Mouse (Mus musculus) urinary bladder, postnatal 10 days (tissue): ENCODE data around the gene Nmu.

Experiments
- DNase-seq: peaks from one replicate; pipeline ENCODE4 v3.0.0; 2022; ENCODE audit warnings: low spot score

Nmu gene

DNA sequence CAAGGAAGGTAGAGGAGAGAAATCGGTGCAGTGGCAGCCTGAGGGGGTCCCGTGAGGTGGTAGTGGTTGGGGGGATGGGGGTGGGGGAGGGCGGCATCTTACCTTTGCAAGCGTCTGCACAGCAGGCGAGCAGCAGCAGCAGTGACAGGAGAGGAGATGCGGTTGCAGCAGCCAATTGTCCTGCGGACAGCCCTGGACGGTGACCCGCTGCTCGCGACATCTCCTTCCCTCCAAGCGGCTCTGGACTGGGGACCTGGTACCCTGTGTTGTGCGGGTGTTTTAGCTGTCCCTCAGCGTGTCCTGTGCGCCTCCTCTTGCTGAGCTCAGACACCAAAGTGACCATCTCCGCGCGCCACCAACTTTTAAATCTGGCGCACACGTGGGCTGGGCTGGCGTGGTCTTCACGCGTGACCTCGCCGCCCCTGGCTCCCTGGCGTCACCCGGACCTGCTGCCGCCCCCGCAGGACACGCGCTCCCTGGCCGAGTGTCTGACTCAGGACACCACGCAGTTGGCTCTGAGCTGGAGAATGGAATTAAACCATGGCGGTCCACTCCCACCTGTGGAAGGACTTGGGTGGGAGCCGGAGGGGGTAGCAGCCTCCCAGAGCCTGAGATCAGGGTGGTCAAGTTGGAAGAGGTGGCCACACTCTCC is at the start of gene Nmu:
TSS of gene Nmu (minus strand) at position 336 of the 652 bp plus-strand sequence.
- DNase-seq, result no peak

DNA sequence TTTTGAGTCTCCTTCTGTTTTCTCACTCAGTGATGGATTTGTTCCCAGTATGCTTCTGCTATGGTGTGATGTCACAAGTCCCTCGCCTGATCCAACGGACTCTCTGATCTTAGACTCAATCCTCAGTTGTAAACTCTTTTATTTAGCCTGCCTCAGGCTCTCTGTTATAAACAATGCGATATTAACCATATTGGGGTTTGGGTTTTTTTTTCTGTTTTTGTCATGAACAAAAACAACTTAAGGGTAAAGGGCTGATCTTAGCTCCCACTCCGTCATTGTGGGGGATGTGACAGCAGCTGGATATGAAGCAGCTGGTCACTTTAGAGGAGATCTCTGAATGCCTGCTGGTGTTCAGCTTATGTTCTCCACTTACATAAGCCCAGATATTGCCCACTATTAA is 48.1 kb upstream of the Nmu start:
- no peak for DNase-seq

DNA sequence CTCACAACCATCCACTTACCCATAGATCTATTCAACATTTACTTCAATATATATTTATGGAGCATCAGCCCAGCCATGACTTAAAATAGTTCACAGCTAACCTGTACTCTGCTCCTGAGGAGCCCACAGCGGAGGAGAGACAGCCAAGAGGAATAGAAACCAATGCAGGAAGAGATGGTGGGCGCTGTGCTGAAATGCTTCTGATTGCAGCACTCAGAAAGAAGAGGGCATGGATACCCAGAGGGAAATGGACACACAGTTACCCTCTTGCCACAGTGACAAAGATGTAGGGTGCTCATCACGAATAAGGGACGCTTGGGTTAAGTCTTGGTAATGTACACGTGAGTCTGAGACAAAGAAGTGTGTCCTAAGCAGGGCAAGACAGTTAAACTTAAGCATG is 30.8 kb upstream of the Nmu start:
- DNase-seq, result no peak

DNA sequence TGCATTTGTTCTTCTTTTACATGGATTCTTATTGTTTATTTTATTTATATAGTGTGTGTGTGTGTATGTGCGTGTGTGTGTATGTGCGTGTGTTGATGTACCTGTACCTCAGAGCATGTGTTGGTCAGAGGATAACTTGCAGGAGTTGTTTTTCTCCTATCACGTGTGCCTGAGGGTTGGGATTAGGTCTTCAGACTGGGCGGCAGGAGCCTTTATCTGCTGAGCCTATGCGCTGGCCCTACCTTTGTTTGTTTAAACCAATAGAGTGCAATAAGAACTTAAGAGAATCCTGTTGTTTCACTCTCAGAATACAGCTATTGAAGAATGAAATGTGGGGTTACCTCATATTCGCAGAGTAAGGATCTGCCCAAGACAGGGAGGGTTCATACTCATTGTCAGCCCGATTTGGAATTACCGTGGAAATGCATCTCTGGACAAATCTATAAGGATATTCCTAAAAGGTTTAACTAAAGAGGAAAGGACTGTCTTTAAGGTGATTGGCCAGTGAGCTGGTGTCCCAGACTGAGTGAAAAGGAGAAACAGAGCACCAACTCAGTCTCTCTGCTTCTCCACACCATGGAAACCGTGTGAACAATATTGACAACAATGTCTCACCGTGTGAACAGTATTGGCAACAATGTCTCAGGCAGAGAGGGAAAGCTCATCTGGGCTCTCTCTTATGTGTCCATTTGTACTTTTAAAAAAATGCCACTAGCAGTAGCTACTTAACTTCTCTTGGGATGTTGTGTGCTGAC is 25.6 kb upstream of the Nmu start:
- DNase-seq, result no peak

DNA sequence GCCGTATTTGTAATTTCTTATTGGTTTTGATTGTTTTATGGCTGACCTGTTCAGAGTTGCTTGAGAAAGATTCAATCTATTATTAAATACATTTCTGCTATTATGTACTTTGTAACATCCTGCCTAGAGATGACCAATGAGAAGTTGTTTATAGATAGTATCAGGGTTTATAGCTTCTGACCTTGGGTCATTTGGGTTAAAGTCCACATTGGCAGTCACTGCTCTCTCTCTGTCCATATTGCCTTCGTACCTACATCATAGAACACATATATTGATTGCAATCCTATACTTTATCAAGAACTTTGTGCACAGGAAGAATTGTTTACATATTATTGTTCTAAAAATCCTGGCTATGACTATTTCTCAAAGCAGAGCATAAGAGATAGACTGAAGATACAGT is 24.9 kb upstream of the Nmu start:
- DNase-seq, result no peak

DNA sequence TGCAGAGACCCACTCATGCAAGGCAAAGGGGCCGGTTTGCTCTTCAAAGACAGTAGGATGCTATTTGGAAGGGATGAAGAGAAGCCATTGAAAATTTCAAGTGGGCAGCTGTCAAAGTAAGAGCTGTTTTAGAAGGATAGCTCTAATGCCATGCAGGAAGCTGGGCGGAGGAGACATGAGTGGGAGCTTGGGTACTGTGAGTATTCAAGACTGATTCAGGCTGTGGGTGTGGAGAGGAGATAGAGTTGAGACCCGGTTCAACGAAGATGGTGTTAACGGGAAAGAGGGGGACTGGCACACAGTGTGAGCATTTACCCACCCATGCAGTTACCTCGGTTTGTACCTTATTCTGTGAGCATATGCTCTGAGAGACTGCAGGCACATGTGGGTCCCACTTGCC is 20.1 kb upstream of the Nmu start:
- DNase-seq, result no peak

DNA sequence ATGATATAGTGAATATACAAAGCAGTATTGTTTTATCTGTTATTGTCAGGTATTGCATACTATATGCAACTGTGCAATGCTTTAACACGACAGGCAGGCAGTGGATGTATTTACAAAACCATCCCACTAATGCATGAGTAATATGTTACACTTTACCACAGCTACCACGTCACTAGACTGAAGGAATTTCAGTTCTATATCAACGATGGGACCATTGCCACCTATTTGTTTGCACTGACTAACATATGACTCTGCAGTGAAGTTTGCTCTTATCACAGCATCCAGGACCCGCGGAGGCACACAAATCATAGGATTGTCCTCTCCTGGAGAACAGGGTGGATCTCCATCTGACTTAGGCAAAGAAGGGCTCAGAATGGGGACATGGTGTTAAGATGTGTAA is 18.2 kb upstream of the Nmu start:
- DNase-seq, result no peak

DNA sequence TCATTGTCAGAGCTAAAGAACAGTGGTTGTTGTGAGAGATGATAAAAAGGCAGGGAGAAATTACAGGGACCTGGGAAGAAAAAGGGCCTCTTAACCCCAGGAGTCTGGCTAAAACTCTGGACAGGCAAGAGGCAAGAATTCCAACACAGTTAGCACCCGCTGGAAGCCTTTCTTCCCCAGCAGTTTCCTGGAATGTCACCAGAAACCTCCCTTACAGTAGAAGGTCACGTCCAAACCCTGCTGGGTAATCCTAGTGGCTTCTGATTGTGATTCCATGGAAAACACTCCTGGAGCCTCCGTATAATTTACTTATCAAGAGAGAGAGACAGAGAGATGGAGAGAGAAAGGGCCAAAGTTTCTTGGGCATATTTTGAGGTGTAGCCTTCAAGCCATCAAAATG is 15.6 kb upstream of the Nmu start:
- no peak for DNase-seq

DNA sequence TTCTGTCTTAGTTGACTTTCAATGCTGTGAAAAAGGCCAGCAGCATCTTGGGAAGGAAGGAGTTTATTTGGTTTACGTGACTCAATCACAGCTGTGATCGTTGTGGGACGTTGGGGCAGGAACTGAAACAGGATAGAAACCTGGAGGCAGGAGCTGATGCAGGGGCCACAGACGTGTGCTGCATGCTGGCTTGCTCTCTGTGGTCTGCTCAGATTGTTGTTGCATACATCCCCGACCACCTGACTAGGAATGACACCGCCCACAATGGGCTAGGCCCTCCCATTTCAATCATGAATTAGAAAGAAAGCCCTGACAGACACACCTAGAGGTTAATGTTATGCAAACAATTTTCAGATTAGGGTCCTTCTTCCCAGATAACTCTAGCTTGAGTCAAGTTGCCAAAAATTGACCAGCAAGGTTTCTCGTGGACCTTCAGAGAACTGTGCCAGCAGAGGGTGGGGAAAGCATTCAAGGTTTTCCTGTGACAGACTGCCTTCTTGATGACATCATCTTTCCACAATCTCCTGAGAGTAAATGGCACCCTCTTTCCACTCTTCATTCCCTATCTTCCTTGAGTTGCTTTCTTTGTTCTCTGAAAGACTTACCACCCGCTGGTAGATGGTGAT is 5.7 kb upstream of the Nmu start:
- DNase-seq, result no peak

DNA sequence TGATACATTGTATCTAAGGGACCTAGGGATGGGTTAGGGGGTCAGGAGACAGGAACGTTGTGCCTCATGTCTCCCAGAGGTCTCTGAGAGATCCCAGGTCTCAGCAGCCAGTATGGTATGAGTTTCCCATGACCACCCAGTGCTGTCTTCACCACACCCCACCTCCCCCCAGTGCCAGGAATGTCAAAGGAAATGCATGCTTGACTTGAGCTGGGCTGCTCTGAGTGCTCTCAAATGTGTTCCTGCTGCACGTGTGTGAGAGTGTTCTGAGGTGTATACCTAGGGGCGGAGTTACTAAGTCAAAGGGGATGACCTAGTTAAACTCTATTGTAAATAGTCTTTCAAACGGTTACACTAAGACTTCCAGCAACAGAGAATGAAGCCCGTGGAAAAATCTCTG is 1.8 kb upstream of the Nmu start:
- no peak for DNase-seq

DNA sequence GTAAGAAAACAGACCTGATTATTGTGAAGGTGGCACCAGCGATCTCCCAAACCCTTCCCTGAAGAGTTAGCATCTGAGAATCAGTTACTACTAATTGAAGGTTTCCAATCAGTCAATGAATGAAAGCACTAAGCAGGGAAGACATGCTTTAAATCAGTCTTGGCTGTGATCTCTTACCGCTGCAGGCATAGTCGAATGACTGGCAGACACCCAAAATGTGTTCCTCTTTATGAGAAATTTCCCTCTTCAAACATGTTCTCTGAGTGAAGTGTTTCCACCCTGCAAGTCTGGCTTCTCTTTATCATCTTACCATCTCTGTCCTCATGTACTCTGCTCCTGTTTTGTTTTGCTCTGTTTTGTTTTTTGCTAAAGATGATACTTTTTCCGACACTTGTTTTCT is 2.8 kb downstream of the Nmu start:
- no peak for DNase-seq

DNA sequence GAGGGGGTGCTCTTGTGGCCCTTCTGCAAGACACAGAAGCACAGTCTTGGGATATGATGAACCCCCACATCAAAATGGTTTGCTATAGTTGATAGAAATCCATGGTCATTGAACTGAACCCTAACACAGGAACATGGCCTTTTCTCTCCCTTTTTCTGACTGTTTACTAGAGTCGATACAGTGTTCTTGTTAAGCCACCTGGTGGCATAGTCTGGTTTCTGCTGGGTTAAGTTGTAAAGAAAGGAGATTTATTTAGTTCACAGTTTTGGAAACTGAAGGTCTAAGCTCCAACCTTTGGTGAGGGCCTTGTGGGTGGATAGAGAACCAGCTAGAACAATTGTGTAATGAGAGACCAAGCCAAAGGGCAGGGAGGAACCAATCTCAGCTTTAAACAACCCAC is 3.5 kb downstream of the Nmu start:
- no peak for DNase-seq

DNA sequence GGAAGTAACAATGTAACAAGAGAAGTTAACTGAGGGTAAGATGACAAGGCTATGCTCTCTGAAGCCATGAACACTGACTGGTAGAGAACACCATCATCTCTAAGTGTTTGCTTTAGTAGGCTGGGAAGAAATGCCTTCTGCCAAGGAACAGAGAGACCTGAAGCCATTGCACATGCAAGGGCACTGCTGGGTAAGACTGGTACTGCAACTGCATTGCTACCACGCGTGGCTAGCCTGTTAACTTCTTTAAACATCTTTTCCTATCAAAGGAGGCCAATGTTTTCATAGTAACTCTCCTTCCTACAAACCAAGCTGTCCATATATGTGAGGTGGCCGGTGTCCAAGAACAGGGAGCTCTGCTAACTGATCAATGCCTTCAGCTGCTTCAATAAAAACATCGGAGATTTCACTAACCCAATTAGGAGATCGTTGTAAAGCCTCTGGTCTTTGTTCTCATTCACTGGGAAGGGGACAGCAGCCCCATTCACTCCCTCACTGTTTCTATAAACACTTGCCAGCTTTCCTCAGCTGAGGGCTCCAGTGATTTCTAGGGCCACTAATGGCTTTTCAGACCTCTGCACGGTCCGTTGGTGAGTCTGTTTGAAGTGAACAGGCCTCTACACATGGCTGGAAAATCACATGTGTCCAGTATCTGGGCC is 11.5 kb downstream of the Nmu start:
- no peak for DNase-seq

DNA sequence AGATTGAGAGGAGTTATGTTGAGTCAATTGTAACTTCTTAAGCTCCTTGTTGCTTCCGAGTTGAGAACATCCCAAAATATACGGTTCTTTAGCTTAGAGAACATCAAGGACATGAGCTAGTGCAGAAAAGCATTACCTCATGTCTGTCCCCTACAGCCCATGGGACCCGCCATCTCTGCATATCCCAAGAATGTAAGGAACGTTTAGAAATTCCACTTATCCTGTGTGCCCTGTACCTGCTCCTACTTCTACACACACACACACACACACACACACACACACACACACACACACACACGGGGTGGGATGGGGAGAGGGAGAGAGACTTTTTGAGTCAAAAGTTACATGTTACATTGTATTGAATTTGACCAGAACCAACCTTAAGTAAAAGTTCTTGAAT is 12.1 kb downstream of the Nmu start:
- no peak for DNase-seq

DNA sequence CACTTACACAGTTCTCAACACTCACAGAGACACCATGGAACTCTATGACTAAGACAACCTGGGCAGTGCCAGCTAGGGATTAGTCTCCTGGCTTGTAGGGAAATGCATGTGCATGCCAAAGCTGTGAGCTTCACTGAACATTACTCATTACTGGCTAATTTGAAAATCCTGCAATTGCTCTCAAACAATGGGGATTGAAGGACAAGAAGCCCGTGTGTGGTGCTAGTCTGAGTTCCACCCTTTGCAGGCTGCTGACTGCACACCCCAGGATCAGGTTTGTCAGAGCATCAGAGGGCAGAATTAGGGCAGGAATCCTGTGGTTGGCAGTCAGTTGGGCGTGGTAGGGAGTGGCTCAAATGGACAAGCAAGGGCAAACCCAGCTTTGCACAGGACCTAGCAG is 17.5 kb downstream of the Nmu start:
- no peak for DNase-seq

DNA sequence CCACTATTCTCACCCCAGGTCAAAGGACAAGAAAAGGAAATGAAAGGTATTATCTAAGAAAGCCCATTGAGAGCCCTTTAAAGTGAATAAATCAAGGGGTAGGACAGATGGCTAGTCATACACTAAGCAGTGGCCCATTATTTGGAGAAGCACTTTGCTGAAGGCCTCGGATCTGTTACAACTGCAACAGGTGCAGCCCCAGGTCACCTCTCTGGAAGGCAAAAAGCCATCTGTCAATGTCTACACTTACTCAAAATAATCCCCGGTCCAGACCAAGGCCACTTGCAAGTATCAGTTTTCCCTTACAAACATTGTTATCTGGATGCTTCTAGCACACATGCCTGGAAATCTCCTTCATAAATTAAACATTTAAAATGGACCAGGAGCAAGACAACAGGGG is 22.7 kb downstream of the Nmu start:
- DNase-seq, result no peak

DNA sequence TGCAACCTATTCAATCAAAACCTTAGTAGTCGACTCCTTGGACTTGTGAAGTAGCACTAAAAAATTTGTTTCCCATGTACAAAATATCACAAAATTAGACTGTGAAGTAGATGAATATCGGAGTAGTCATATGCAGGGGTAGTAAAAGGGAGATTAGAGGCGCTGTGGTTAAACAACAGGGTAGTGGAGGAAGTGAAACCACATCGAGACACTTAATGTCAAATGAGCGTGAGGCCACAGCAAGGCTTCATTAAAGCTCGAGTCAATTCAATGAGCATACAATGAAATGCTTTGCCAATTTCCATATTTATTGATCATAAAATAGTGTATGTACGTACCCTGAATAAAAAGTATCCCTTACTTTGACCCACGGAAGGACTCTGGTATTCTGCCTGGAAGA is 26.5 kb downstream of the Nmu start:
- DNase-seq, result no peak

DNA sequence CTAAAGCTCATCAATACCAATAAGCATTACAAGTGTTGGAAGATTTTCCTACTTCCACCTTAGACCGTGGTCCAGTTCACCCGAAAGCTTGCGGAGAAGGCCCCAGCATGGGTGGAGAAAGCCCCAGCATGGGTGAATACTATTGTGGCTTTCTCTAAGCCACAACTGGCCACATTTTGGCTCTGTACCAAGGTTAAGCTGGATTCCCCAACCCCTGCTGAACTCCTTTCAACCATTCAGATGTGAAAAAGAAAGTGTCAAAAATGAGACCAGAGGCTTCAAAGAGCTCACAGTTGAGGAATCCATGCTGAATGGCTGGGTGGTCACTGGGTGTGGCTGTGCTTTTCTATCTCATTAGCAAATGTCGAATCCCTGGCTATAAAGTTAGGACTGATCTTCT is 29.8 kb downstream of the Nmu start:
- DNase-seq, result no peak

DNA sequence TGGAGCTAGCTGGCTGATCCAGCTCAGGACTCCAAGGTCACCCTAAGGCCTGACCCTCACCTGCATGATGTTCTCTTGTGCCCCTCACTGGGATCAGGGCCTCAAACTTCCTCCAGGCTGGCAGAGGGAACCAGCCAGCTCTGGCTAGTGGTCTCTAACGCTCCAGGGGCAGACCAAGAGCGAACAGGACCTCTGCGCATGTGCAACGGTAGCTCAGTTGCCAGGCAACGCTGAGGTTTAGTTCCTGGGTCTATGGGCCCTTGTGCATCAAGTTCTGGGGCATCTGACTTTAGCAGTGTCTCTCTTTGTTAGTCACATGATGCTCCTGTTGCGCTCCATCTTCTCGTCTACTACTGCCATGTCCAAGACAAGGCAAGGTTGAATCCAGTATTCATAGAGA is 32.6 kb downstream of the Nmu start, which contains the start of gene Pdcl2:
TSS of gene Pdcl2 (minus strand) at position 204 of the 400 bp plus-strand sequence.
- no peak for DNase-seq

DNA sequence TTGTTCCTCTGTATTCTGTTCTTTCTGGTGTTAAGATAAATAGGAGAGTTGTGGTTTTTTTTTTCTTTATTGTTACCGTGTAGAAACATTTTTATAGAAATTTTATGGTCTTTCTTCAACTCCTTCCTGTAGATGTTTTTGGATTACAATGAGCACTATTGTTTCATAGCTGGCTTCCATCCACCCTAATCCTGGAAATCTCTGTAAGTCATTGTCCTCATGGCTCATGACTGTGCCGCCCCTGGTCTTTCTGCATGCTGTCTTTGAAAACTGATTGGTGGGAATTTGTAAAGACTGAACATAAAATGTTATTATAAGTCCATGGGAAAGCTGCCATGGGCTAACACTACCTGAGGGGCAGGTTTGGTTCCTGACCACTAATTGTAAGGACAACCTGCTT is 36.3 kb downstream of the Nmu start:
- DNase-seq, result no peak

DNA sequence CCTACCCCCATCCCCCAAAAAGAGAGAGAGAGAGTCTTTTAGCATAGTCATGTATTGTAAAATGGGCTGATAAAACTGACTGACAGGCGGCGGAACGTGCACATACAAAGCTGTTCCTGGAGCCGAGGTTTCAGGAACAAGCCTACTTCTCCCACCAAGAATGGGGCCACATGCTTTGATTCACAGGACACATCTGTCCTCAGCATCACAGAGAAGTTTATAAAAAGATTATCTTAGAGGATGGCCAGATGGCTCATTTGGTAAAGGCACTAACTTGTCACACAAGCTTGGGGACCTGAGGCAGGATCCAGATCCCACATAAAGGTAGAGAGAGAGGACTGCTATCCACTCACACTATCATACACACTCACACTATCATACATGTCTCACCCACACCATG is 38.5 kb downstream of the Nmu start:
- no peak for DNase-seq

DNA sequence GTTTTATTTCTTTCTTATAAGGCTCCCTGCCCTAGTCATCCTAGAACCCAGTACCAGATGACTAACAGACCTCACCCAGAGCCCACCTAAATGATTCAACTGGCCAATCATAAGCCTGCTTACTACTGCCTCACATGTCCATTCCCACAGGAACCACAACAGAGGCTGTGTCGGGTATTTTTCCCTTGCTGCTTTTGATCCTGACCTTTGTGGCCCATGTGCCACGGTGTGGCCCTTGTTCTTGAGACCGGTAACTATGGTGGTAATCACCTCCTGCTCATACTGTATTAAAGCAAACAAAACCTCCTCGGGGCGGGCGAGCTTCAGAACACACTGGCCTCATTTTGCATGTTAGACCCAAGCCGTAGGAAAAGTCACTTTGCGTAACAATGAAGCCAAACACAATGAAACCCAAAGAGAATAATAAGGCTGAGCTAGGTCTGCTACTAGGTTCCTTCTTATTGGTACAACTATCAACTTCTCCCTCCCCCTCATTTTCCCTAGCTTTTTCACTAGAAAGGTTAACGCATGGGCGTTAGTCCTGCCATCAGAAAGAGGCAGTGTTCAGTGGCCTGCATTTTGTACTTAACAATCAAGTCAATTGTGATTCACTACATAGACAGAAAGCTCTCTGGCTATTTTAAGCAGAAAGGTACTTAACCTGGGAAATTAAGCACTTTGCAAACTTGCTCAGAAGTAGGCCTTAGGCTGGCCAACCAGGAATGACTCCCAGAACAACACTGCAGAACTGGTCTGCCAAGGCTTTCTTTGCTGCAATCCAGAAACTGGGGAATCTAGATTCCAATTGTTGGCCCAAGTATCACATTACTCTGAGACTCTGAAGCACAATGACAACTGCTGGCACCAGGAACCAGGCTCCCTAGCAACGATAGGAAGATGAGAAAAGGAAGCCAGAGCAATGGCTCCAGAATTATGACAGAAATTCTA is 42.1 kb downstream of the Nmu start:
- DNase-seq, result no peak
